Mouse (Mus musculus) brain, embryonic 14.5 days (tissue): ENCODE measurements around the gene Cxcr1.

Experiments used
- CTCF ChIP-seq: fragments of 200-500 bp; IDR thresholded peaks from 2 replicates; pipeline ENCODE4 v1.5.1; 2012; ENCODE audit warnings: inconsistent platforms, mild to moderate bottlenecking, moderate library complexity, borderline replicate concordance; ENCODE audit not compliant: insufficient read depth, insufficient read length; ENCODE audit errors: extremely low read depth
- POLR2A ChIP-seq: fragments of 200-500 bp; IDR thresholded peaks from 2 replicates; pipeline ENCODE4 v1.6.1; 2012; ENCODE audit warnings: mild to moderate bottlenecking, inconsistent platforms, borderline replicate concordance; ENCODE audit not compliant: poor library complexity, insufficient read depth, insufficient read length, severe bottlenecking; ENCODE audit errors: extremely low read depth

GRCm38 (mm10) chr1:74203457-74203856 is 9.0 kb upstream of the Cxcr1 start:
- TF ChIP-seq POLR2A, result no peak
- no peak for TF ChIP-seq CTCF
